ENCODE assay signal across 26 mouse cellular contexts in the genomic region with DNA sequence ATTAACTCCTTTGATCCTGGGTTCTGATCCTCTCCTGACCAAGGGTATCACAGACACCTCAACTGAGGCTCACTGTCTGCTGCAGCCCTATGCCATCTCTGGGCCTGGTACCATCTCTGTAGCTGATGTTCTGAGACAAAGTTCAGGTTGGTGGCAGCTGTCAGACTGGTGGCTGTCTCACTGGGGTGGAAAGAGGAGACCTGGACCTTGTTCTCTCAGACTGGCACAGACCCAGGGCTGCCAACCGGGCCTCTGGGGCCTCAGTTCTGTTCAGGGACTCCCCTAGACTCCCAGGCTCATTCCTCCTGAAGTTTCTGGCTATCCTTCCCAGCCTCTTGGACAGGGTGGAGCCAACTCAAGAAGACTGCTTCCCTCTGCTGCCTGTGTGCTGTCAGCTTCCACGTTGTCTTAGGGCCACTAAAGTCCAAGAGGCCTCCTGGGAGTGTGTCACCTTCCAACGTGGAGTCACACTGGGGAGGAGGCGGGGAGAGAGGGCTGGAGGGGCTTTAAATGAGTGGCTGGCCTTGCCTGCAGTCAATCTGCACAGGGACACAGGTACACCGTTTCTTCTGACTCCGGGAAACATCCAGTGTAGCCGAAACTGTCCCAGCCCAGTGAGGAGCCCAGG. TPM values are rescaled to one million over a fixed set of nuclear protein-coding genes. Genes with fewer than 3 reads are reported as not detected.
DNase-seq lines count a peak whose midpoint lies in the region; ATAC-seq lines count a peak whose summit lies in the region.
"Had no signal": no experiment of that assay in that cellular context is flagged by ENCODE, and none has a peak within 500 bp of the region (broad histone marks: within the 10 kb centered on the region; RNA-seq: fewer than 3 reads in every experiment).

Gene Apoa4 (plus strand): TSS at position 171 of the 628 bp plus-strand sequence.

- H3K4me2 ChIP-seq in forebrain, embryonic 16.5 days (ENCODE audit: low read length): no peak within 1 kb of the TSS
- no peak within 1 kb of the TSS for H3K4me2 ChIP-seq in kidney, embryonic 15.5 days
- no peak within 1 kb of the TSS for H3K4me2 ChIP-seq in stomach, embryonic 15.5 days
- H3K4me2 ChIP-seq: heart, embryonic 15.5 days; hindbrain, embryonic 14.5 days; limb, embryonic 13.5 days; midbrain, embryonic 11.5 days had no signal

- no peak for DNase-seq in forebrain, embryonic 10.5 days (ENCODE audit: extremely low spot score, low spot score)
- peak; percentile 54 for DNase-seq in kidney, adult 9 months
- DNase-seq in kidney, postnatal 10 days: peak; percentile 23
- no peak for DNase-seq in limb, embryonic 10.5 days (ENCODE audit: low spot score)
- no peak for DNase-seq in spleen, postnatal 10 days (ENCODE audit: low spot score in 2 of 2)
- DNase-seq: adrenal gland, postnatal 25 days; cerebellum, adult 9-10 months; forebrain, postnatal 0 days; gastrocnemius, postnatal 25 days; heart, adult 18-20 months; heart, postnatal 4 days; lung, adult 18-20 months; lung, postnatal 10 days; right cerebral cortex, adult 18-20 months; right cerebral cortex, postnatal 4 days; thymus, postnatal 14 days had no signal

- H3K9me3 ChIP-seq in forebrain, embryonic 10.5 days: no peaks in the 10 kb centered on the region
- no peaks in the 10 kb centered on the region for H3K9me3 ChIP-seq in forebrain, embryonic 16.5 days (ENCODE audit: control insufficient read depth, low read length)
- no peaks in the 10 kb centered on the region for H3K9me3 ChIP-seq in kidney, embryonic 15.5 days (replicated peaks)
- no peaks in the 10 kb centered on the region for H3K9me3 ChIP-seq in stomach, embryonic 15.5 days
- no peaks in the 10 kb centered on the region for H3K9me3 ChIP-seq in limb, embryonic 10.5 days (replicated peaks)
- H3K9me3 ChIP-seq: embryonic facial prominence, embryonic 10.5 days; heart, embryonic 15.5 days; limb, embryonic 13.5 days had no signal

- H3K4me3 ChIP-seq in forebrain, embryonic 10.5 days: no peak within 1 kb of the TSS
- no peak within 1 kb of the TSS for H3K4me3 ChIP-seq in forebrain, embryonic 16.5 days (replicated peaks; ENCODE audit: low read length)
- no peak within 1 kb of the TSS for H3K4me3 ChIP-seq in kidney, embryonic 15.5 days (replicated peaks)
- no peak within 1 kb of the TSS for H3K4me3 ChIP-seq in stomach, embryonic 15.5 days (replicated peaks)
- no peak within 1 kb of the TSS for H3K4me3 ChIP-seq in limb, embryonic 10.5 days
- H3K4me3 ChIP-seq: embryonic facial prominence, embryonic 10.5 days; heart, embryonic 15.5 days; limb, embryonic 13.5 days had no signal

- 0 out of 2 replicates have a peak, but pooled peaks cover 6% of the 10 kb centered on the region for H3K27me3 ChIP-seq in forebrain, embryonic 10.5 days (ENCODE audit: poor library complexity, severe bottlenecking)
- no peaks in the 10 kb centered on the region for H3K27me3 ChIP-seq in forebrain, embryonic 16.5 days (replicated peaks; ENCODE audit: control insufficient read depth, insufficient read depth, low read length)
- H3K27me3 ChIP-seq in kidney, embryonic 15.5 days: no peaks in the 10 kb centered on the region
- no peaks in the 10 kb centered on the region for H3K27me3 ChIP-seq in stomach, embryonic 15.5 days (replicated peaks)
- H3K27me3 ChIP-seq in limb, embryonic 10.5 days (ENCODE audit: low read depth, poor library complexity, severe bottlenecking): no peaks in the 10 kb centered on the region
- H3K27me3 ChIP-seq: heart, embryonic 15.5 days; limb, embryonic 13.5 days had no signal

- no peaks in the 10 kb centered on the region for H3K36me3 ChIP-seq in forebrain, embryonic 10.5 days (replicated peaks)
- H3K36me3 ChIP-seq in forebrain, embryonic 16.5 days (ENCODE audit: control insufficient read depth, insufficient read depth): no peaks in the 10 kb centered on the region
- H3K36me3 ChIP-seq in kidney, embryonic 15.5 days: no peaks in the 10 kb centered on the region
- H3K36me3 ChIP-seq in stomach, embryonic 15.5 days: no peaks in the 10 kb centered on the region
- H3K36me3 ChIP-seq in limb, embryonic 10.5 days: no peaks in the 10 kb centered on the region
- H3K36me3 ChIP-seq: embryonic facial prominence, embryonic 10.5 days; heart, embryonic 15.5 days; limb, embryonic 13.5 days had no signal

- 72% methylated on average over 7 of the region's 7 CpGs for WGBS in forebrain, embryonic 10.5 days
- 65% methylated on average over 7 of the region's 7 CpGs for whole genome bisulfite sequencing in forebrain, embryonic 16.5 days
- WGBS in kidney, embryonic 15.5 days: 58% methylated on average over 7 of the region's 7 CpGs
- 56% methylated on average over 7 of the region's 7 CpGs for WGBS in stomach, embryonic 15.5 days
- WGBS in limb, embryonic 10.5 days: 69% methylated on average over 7 of the region's 7 CpGs

- H3K27ac ChIP-seq in forebrain, embryonic 10.5 days: peak within 1 kb of the TSS; percentile 4; the same call in 1 of the 2 replicates
- no peak within 1 kb of the TSS for H3K27ac ChIP-seq in forebrain, embryonic 16.5 days (ENCODE audit: low read length)
- H3K27ac ChIP-seq in kidney, embryonic 15.5 days: no peak within 1 kb of the TSS
- no peak within 1 kb of the TSS for H3K27ac ChIP-seq in stomach, embryonic 15.5 days
- no peak within 1 kb of the TSS for H3K27ac ChIP-seq in limb, embryonic 10.5 days
- H3K27ac ChIP-seq: embryonic facial prominence, embryonic 10.5 days; heart, embryonic 15.5 days; hindbrain, embryonic 14.5 days; limb, embryonic 13.5 days had no signal

- ATAC-seq in forebrain, embryonic 16.5 days: no peak
- no peak for ATAC-seq in kidney, embryonic 15.5 days (replicated peaks; ENCODE audit: low FRiP score)
- ATAC-seq in stomach, embryonic 15.5 days (ENCODE audit: insufficient read depth, low FRiP score, low read depth): no peak
- ATAC-seq: forebrain, postnatal 0 days had no signal

- peaks cover 11% of the 10 kb centered on the region; the same call in 1 of the 2 replicates for H3K4me1 ChIP-seq in forebrain, embryonic 10.5 days
- no peaks in the 10 kb centered on the region for H3K4me1 ChIP-seq in forebrain, embryonic 16.5 days (replicated peaks; ENCODE audit: control insufficient read depth, insufficient read depth, low read length)
- H3K4me1 ChIP-seq in kidney, embryonic 15.5 days: no peaks in the 10 kb centered on the region
- H3K4me1 ChIP-seq in stomach, embryonic 15.5 days: peaks cover 9% of the 10 kb centered on the region; the same call in 1 of the 2 replicates
- H3K4me1 ChIP-seq in limb, embryonic 10.5 days: peaks cover 26% of the 10 kb centered on the region
- H3K4me1 ChIP-seq: limb, embryonic 13.5 days had no signal

- H3K9ac ChIP-seq in forebrain, embryonic 16.5 days (replicated peaks; ENCODE audit: low read depth, low read length): no peak within 1 kb of the TSS
- no peak within 1 kb of the TSS for H3K9ac ChIP-seq in kidney, embryonic 15.5 days
- H3K9ac ChIP-seq in stomach, embryonic 15.5 days: no peak within 1 kb of the TSS
- H3K9ac ChIP-seq: forebrain, postnatal 0 days; heart, embryonic 15.5 days; hindbrain, embryonic 14.5 days; limb, embryonic 13.5 days had no signal

RNA-seq across cellular contexts. Expression of gene Apoa4, which starts in this region (rescaled TPM):
- not detected in 2 replicates for polyA plus RNA-seq in forebrain, embryonic 10.5 days (2016; fragmentation: Nextera tagmentation; extraction: Ambion mirVana)
- polyA plus RNA-seq in forebrain, embryonic 16.5 days (2015; fragmentation: Nextera tagmentation; extraction: Ambion mirVana): not detected in 2 replicates
- not detected in 2 replicates for polyA plus RNA-seq in kidney, embryonic 15.5 days (2015; fragmentation: Nextera tagmentation; extraction: Ambion mirVana)
- polyA plus RNA-seq in stomach, embryonic 15.5 days (2015; fragmentation: Nextera tagmentation; extraction: Ambion mirVana): 86.6 and 91.9 TPM in 2 replicates
- polyA plus RNA-seq in limb, embryonic 10.5 days (2016; fragmentation: Nextera tagmentation; extraction: Ambion mirVana): 0.13 TPM in 1 of 2 replicates, not detected in the other
- polyA plus RNA-seq: embryonic facial prominence, embryonic 10.5 days; forebrain, postnatal 0 days; hindbrain, embryonic 14.5 days; midbrain, embryonic 11.5 days; midbrain, postnatal 0 days; neural tube, embryonic 14.5 days had no signal

Comparison
In these comparisons a context has a peak if more than half of its experiments do, and no peak if none do; other contexts are left out.
1. RNA of gene Apoa4 (polyA plus RNA-seq): 86.6 to 91.9 TPM in stomach, embryonic 15.5 days; not detected in kidney, embryonic 15.5 days, not detected in forebrain, embryonic 10.5 days, not detected in forebrain, embryonic 16.5 days and 0.13 TPM in limb, embryonic 10.5 days; every median in the first group is over 10 times any median in the second.
2. DNase-seq: peak in kidney, adult 9 months (single experiment) and kidney, postnatal 10 days (single experiment); none in forebrain, embryonic 10.5 days (single experiment), limb, embryonic 10.5 days (single experiment) and spleen, postnatal 10 days (0 of 2).